Mouse (Mus musculus) ES-E14 (cell line): ENCODE data around the gene Aars2. TPM values are rescaled to one million over a fixed set of nuclear protein-coding genes. Genes with fewer than 3 reads are reported as not detected.

Experiments
- DNase-seq: peaks from one replicate; pipeline ENCODE4 v3.0.0-alpha.2; 2013; ENCODE audit warnings: low read depth, low spot score
- H3K27ac ChIP-seq: 2 replicates; pipeline ENCODE4 v1.5.1; 2012; ENCODE audit warnings: low read depth, mild to moderate bottlenecking, low read length, moderate library complexity, mixed read lengths; ENCODE audit not compliant: poor library complexity, insufficient read depth, severe bottlenecking
- H3K36me3 ChIP-seq: 2 replicates; pipeline ENCODE4 v1.6.1; 2012; ENCODE audit warnings: mild to moderate bottlenecking, low read length, moderate library complexity, mixed read lengths; ENCODE audit not compliant: control insufficient read depth, poor library complexity, insufficient read depth, severe bottlenecking
- H3K4me1 ChIP-seq, 2 experiments: fragments of 150-350 bp in 1 of 2; sonication (generic) in 1 of 2; 2 replicates each; pipeline ENCODE4 v1.6.1; 2012; ENCODE audit warnings: low read length in 2 of 2, mild to moderate bottlenecking in 1 of 2, mixed read lengths in 1 of 2; ENCODE audit not compliant: control insufficient read depth in 2 of 2, insufficient read depth in 2 of 2, poor library complexity in 1 of 2
- H3K4me3 ChIP-seq, 2 experiments: fragments of 150-350 bp in 1 of 2; sonication (generic) in 1 of 2; 2 replicates each; pipeline ENCODE4 v1.5.1; 2012; ENCODE audit warnings: low read length in 2 of 2, low read depth in 1 of 2, mild to moderate bottlenecking in 1 of 2, mixed read lengths in 1 of 2; ENCODE audit not compliant: insufficient read depth in 1 of 2, poor library complexity in 1 of 2, severe bottlenecking in 1 of 2
- H3K9ac ChIP-seq: 2 replicates; pipeline ENCODE4 v1.6.1; 2012; ENCODE audit warnings: low read depth, mild to moderate bottlenecking, low read length, mixed read lengths; ENCODE audit not compliant: poor library complexity, insufficient read depth, severe bottlenecking
- H3K9me3 ChIP-seq: fragments of 150-350 bp; sonication (generic); 2 replicates; pipeline ENCODE4 v1.6.1; 2012; ENCODE audit warnings: low read depth, mild to moderate bottlenecking, low read length; ENCODE audit not compliant: control insufficient read depth, insufficient read depth
- CHD2 ChIP-seq: IDR thresholded peaks from 2 replicates; pipeline ENCODE4 v1.6.1; 2014; ENCODE audit warnings: mild to moderate bottlenecking, low read depth, low read length, inconsistent platforms
- HCFC1 ChIP-seq: IDR thresholded peaks from 2 replicates; pipeline ENCODE4 v1.6.1; 2012; ENCODE audit warnings: low read length, inconsistent platforms, borderline replicate concordance; ENCODE audit not compliant: insufficient read depth
- MAFK ChIP-seq: IDR thresholded peaks from 2 replicates; pipeline ENCODE4 v1.6.1; 2014; ENCODE audit warnings: mild to moderate bottlenecking, low read depth, low read length, inconsistent platforms; ENCODE audit not compliant: insufficient read depth
- ZC3H11A ChIP-seq: IDR thresholded peaks from 2 replicates; pipeline ENCODE4 v1.6.1; 2012; ENCODE audit warnings: low read depth, mild to moderate bottlenecking, inconsistent platforms, low read length, borderline replicate concordance
- ZNF384 ChIP-seq: IDR thresholded peaks from 2 replicates; pipeline ENCODE4 v1.6.1; 2012; ENCODE audit warnings: low read depth, low read length, inconsistent platforms
- in situ Hi-C, 2 experiments: fragments of 600-800 bp; cut with MboI; formaldehyde crosslinking; loops; one replicate each; pipeline ENCODE4 v1.15.1; 2025; ENCODE audit warnings: low sequenced_read_pairs in 2 of 2, inconsistent platforms in 1 of 2; ENCODE audit not compliant: unreplicated experiment in 2 of 2
- total RNA-seq: library from RNA; depleted of rRNA; stranded (reverse); fragments of 300-350 nt; gene quantifications from 2 replicates; pipeline ENCODE4 v1.2.3, GENCODE M21; 2012

Gene Aars2
- total RNA-seq, 1 experiment = 36.6 TPM

- Histone ChIP-seq H3K36me3 (no peaks in the 10 kb centered on the region), H3K27ac (no peak overlapping the region), H3K4me1 (peaks cover 4 to 17% of the 10 kb centered on the region in 2 experiments; a peak in 3 of 4 replicates), H3K9me3 (no peaks in the 10 kb centered on the region), H3K4me3 (no peak overlapping the region), H3K9ac (no peak overlapping the region)
- DNase-seq = no peak
- TF ChIP-seq ZNF384 (no peak), MAFK (no peak), CHD2 (no peak), ZC3H11A (no peak), HCFC1 (no peak)
- in situ Hi-C loops = no loop called here
These were observed 40.3 kb downstream of the Aars2 start for GRCm38 (mm10) chr17:45546941-45547340.

GRCm38 (mm10) chr17:45547461-45548190, 41.0 kb downstream of the Aars2 start:
- Histone ChIP-seq H3K4me3 (no peak overlapping the region), H3K27ac (no peak overlapping the region), H3K9ac (no peak overlapping the region), H3K4me1 (peaks cover 4 to 17% of the 10 kb centered on the region in 2 experiments; a peak in 3 of 4 replicates), H3K9me3 (no peaks in the 10 kb centered on the region), H3K36me3 (no peaks in the 10 kb centered on the region)
- TF ChIP-seq MAFK (no peak), HCFC1 (no peak)
- DNase-seq = no peak
- in situ Hi-C loops = no loop called here

- Histone ChIP-seq H3K36me3 (no peaks in the 10 kb centered on the region), H3K4me1 (peaks cover 2 to 11% of the 10 kb centered on the region in 2 experiments; a peak in 2 of 4 replicates), H3K9me3 (no peaks in the 10 kb centered on the region), H3K27ac (no peak overlapping the region), H3K4me3 (peak overlapping the region; percentile 81 to 90), H3K9ac (peak overlapping the region; percentile 75)
- in situ Hi-C loops = no loop called here
- peak; percentile 74 for DNase-seq
- no peak for TF ChIP-seq ZC3H11A
- TF ChIP-seq HCFC1 = no peak
- no peak for TF ChIP-seq MAFK
- TF ChIP-seq CHD2 = no peak
- no peak for TF ChIP-seq ZNF384
These were observed 42.2 kb downstream of the Aars2 start for GRCm38 (mm10) chr17:45548541-45549512.

- in situ Hi-C loops = loop anchor here (10.0 kb wide), 1 partner anchor 75 kb away; the partner anchor contains the start of gene Spats1 (in 2 of the 2)
- peaks cover 2 to 5% of the 10 kb centered on the region in 2 experiments; a peak in 1 of 4 replicates for H3K4me1 ChIP-seq
These were observed 43.1 kb downstream of the Aars2 start, which contains the start of gene Tmem151b for GRCm38 (mm10) chr17:45549617-45550181. Gene Tmem151b (minus strand): TSS chr17:45549677.

More at GRCm38 (mm10) chr17:45549617-45550181, 43.1 kb downstream of the Aars2 start, which contains the start of gene Tmem151b:
- DNase-seq = no peak
- Histone ChIP-seq H3K9ac (peak within 1 kb of the TSS; percentile 75), H3K36me3 (no peaks in the 10 kb centered on the region), H3K9me3 (no peaks in the 10 kb centered on the region), H3K27ac (no peak within 1 kb of the TSS), H3K4me3 (peak within 1 kb of the TSS; percentile 81 to 90)
- TF ChIP-seq CHD2 (no peak), ZC3H11A (no peak), ZNF384 (no peak), MAFK (no peak), HCFC1 (no peak)
